Mouse (Mus musculus) testis, postnatal 10 days (tissue): ENCODE results near the gene Plekhh3.

Experiments used
- DNase-seq: peaks from one replicate; pipeline ENCODE4 v3.0.0; 2021; ENCODE audit warnings: low spot score

Gene Plekhh3

GRCm38 (mm10) chr11:101119761-101120544 is 51.2 kb downstream of the Plekhh3 start, which contains the start of the genes Retreg3 and Tubg1:
Gene Retreg3 (minus strand): TSS chr11:101119893.
Gene Tubg1 (plus strand): TSS chr11:101119938.
- peak; percentile 99 for DNase-seq

GRCm38 (mm10) chr11:101119131-101119760 is 51.9 kb downstream of the Plekhh3 start:
- no peak for DNase-seq

GRCm38 (mm10) chr11:101118105-101118504 is 53.0 kb downstream of the Plekhh3 start:
- no peak for DNase-seq

GRCm38 (mm10) chr11:101115564-101115963 is 55.6 kb downstream of the Plekhh3 start:
- no peak for DNase-seq
